Mouse (Mus musculus) lung, adult 18-20 months (tissue): ENCODE data around the gene Ccdc177.
"Not testable (repeated sequence)": the region's sequence is repeated elsewhere in the genome, so short reads cannot be mapped to it uniquely, and the experiment has no call there.

Experiments
- DNase-seq, 2 experiments: peaks; one replicate each; pipeline ENCODE4 v3.0.0; 2022; ENCODE audit warnings: mixed read lengths in 2 of 2

The Ccdc177 gene

GRCm38 (mm10) chr12:80760396-80760801 is at the start of gene Ccdc177:
Ccdc177 (minus strand) TSS chr12:80760687.
- DNase-seq: peak; percentile 69 to 77

GRCm38 (mm10) chr12:80810005-80810404 is 49.5 kb upstream of the Ccdc177 start:
- DNase-seq: no peak

GRCm38 (mm10) chr12:80807451-80808085 is 47.1 kb upstream of the Ccdc177 start:
- DNase-seq: no peak

- no peak for DNase-seq
Measured at GRCm38 (mm10) chr12:80804861-80805428, 44.5 kb upstream of the Ccdc177 start.

- no peak for DNase-seq
Measured at GRCm38 (mm10) chr12:80803924-80804323, 43.4 kb upstream of the Ccdc177 start.

GRCm38 (mm10) chr12:80801443-80801842 is 41.0 kb upstream of the Ccdc177 start:
- DNase-seq: no peak

GRCm38 (mm10) chr12:80800156-80800555 is 39.7 kb upstream of the Ccdc177 start:
- no peak for DNase-seq

GRCm38 (mm10) chr12:80798271-80798670 is 37.8 kb upstream of the Ccdc177 start:
- DNase-seq: no peak

GRCm38 (mm10) chr12:80794935-80795785 is 34.7 kb upstream of the Ccdc177 start:
- DNase-seq: no peak

- no peak for DNase-seq
Measured at GRCm38 (mm10) chr12:80794522-80794921, 34.0 kb upstream of the Ccdc177 start.

GRCm38 (mm10) chr12:80793535-80793934 is 33.0 kb upstream of the Ccdc177 start:
- DNase-seq: no peak

GRCm38 (mm10) chr12:80792867-80793266 is 32.4 kb upstream of the Ccdc177 start:
- DNase-seq: peak; percentile 64 to 73

GRCm38 (mm10) chr12:80791571-80792444 is 31.3 kb upstream of the Ccdc177 start:
- DNase-seq: no peak

- peak in 1 of 2 experiments; percentile 21 for DNase-seq
Measured at GRCm38 (mm10) chr12:80790700-80791570, 30.4 kb upstream of the Ccdc177 start.

GRCm38 (mm10) chr12:80789849-80790694 is 29.6 kb upstream of the Ccdc177 start, which contains the start of gene Susd6:
Susd6 (plus strand) TSS chr12:80790510.
- peak; percentile 98 to 99 for DNase-seq

- not testable (repeated sequence) for DNase-seq
Measured at GRCm38 (mm10) chr12:80789276-80789675, 28.8 kb upstream of the Ccdc177 start.

- no peak for DNase-seq
Measured at GRCm38 (mm10) chr12:80788188-80788587, 27.7 kb upstream of the Ccdc177 start.

GRCm38 (mm10) chr12:80787604-80788003 is 27.1 kb upstream of the Ccdc177 start:
- DNase-seq: no peak

GRCm38 (mm10) chr12:80786591-80786990 is 26.1 kb upstream of the Ccdc177 start:
- no peak for DNase-seq

GRCm38 (mm10) chr12:80785597-80785996 is 25.1 kb upstream of the Ccdc177 start:
- no peak for DNase-seq

GRCm38 (mm10) chr12:80785005-80785404 is 24.5 kb upstream of the Ccdc177 start:
- DNase-seq: peak in 1 of 2 experiments; percentile 36
